Mouse (Mus musculus) MEL (cell line): ENCODE data around the gene Mmp11. TPM values are rescaled to one million over a fixed set of nuclear protein-coding genes. Genes with fewer than 3 reads are reported as not detected.

Experiments used
- DNase-seq: peaks from one replicate; pipeline ENCODE4 v3.0.0; 2011; ENCODE audit warnings: low read depth, low spot score
- H3K27ac ChIP-seq: 2 replicates; pipeline ENCODE4 v1.5.1; 2012; ENCODE audit warnings: low read depth, mild to moderate bottlenecking, control low read depth, low read length, moderate library complexity; ENCODE audit not compliant: control insufficient read depth
- H3K27me3 ChIP-seq, 2 experiments: fragments of 150-350 bp in 1 of 2; sonication (generic) in 1 of 2; 2 replicates each; pipeline ENCODE4 v1.6.1; 2012; ENCODE audit warnings: low read length in 2 of 2, mild to moderate bottlenecking in 2 of 2, improper control_type of control experiment in 1 of 2, moderate library complexity in 1 of 2; ENCODE audit not compliant: insufficient read depth in 2 of 2, control insufficient read depth in 1 of 2
- H3K36me3 ChIP-seq, 2 experiments: 2 replicates each; pipeline ENCODE4 v1.6.1; 2012 to 2014; ENCODE audit warnings: low read length in 2 of 2, improper control_type of control experiment in 1 of 2, inconsistent platforms in 1 of 2, mild to moderate bottlenecking in 1 of 2; ENCODE audit not compliant: insufficient read depth in 2 of 2, control insufficient read depth in 1 of 2
- H3K4me1 ChIP-seq, 2 experiments: fragments of 150-350 bp in 1 of 2; sonication (generic) in 1 of 2; 2 replicates each; pipeline ENCODE4 v1.6.1; 2012; ENCODE audit warnings: low read length in 2 of 2, improper control_type of control experiment in 1 of 2, mild to moderate bottlenecking in 1 of 2; ENCODE audit not compliant: insufficient read depth in 2 of 2, control insufficient read depth in 1 of 2
- H3K4me3 ChIP-seq, 2 experiments: fragments of 150-350 bp in 1 of 2; sonication (generic) in 1 of 2; 2 replicates each; pipeline ENCODE4 v1.5.1; 2012; ENCODE audit warnings: low read depth in 2 of 2, low read length in 2 of 2, mild to moderate bottlenecking in 2 of 2, moderate library complexity in 2 of 2, control low read depth in 1 of 2, improper control_type of control experiment in 1 of 2; ENCODE audit not compliant: control insufficient read depth in 1 of 2, insufficient read depth in 1 of 2
- H3K79me2 ChIP-seq: 2 replicates; pipeline ENCODE4 v1.6.1; 2012; ENCODE audit warnings: mild to moderate bottlenecking, low read length, moderate library complexity; ENCODE audit not compliant: control insufficient read depth, poor library complexity, insufficient read depth
- H3K9ac ChIP-seq: 2 replicates; pipeline ENCODE4 v1.6.1; 2012; ENCODE audit warnings: low read depth, mild to moderate bottlenecking, control low read depth, low read length, moderate library complexity; ENCODE audit not compliant: control insufficient read depth, poor library complexity, severe bottlenecking
- H3K9me3 ChIP-seq: fragments of 150-350 bp; sonication (generic); replicated peaks from 2 replicates; pipeline ENCODE4 v1.6.1; 2012; ENCODE audit warnings: mild to moderate bottlenecking, low read length, improper control_type of control experiment, moderate library complexity; ENCODE audit not compliant: insufficient read depth
- CHD1 ChIP-seq: IDR thresholded peaks from 2 replicates; pipeline ENCODE4 v1.6.1; 2012; ENCODE audit warnings: low read depth, mild to moderate bottlenecking, inconsistent platforms, low read length, improper control_type of control experiment
- CTCF ChIP-seq, 3 experiments: IDR thresholded peaks in 2 of 3; conservative IDR thresholded peaks in 1 of 3; 2 replicates each; pipeline ENCODE4 v1.5.1; 2011 to 2012; ENCODE audit warnings: low read length in 3 of 3, low read depth in 2 of 3, mild to moderate bottlenecking in 2 of 3, improper control_type of control experiment in 1 of 3, inconsistent platforms in 1 of 3, mixed read lengths in 1 of 3, moderate library complexity in 1 of 3; ENCODE audit not compliant: control insufficient read depth in 1 of 3, insufficient read depth in 1 of 3, poor library complexity in 1 of 3, severe bottlenecking in 1 of 3
- E2F4 ChIP-seq: IDR thresholded peaks from 2 replicates; pipeline ENCODE4 v1.6.1; 2011; ENCODE audit warnings: low read depth, low read length, improper control_type of control experiment, borderline replicate concordance
- ETS1 ChIP-seq: IDR thresholded peaks from 2 replicates; pipeline ENCODE4 v1.6.1; 2012; ENCODE audit warnings: low read depth, mild to moderate bottlenecking, inconsistent platforms, low read length, improper control_type of control experiment, moderate library complexity
- GATA1 ChIP-seq: IDR thresholded peaks from 2 replicates; pipeline ENCODE4 v1.6.1; 2011; ENCODE audit warnings: low read depth, low read length, improper control_type of control experiment
- JUND ChIP-seq: IDR thresholded peaks from 2 replicates; pipeline ENCODE4 v1.6.1; 2011; ENCODE audit warnings: low read depth, mild to moderate bottlenecking, improper control_type of control experiment, low read length
- MEF2A ChIP-seq: IDR thresholded peaks from 2 replicates; pipeline ENCODE4 v1.6.1; 2014; ENCODE audit warnings: low read depth, mild to moderate bottlenecking, inconsistent platforms, low read length, improper control_type of control experiment; ENCODE audit not compliant: poor library complexity, insufficient replicate concordance, severe bottlenecking; ENCODE audit errors: extremely low read depth
- MXI1 ChIP-seq: IDR thresholded peaks from 2 replicates; pipeline ENCODE4 v1.6.1; 2011; ENCODE audit warnings: mild to moderate bottlenecking, low read depth, low read length, improper control_type of control experiment
- MYB ChIP-seq: IDR thresholded peaks from 2 replicates; pipeline ENCODE4 v1.6.1; 2011; ENCODE audit warnings: mild to moderate bottlenecking, low read depth, low read length, improper control_type of control experiment
- NELFE ChIP-seq: IDR thresholded peaks from 2 replicates; pipeline ENCODE4 v1.6.1; 2011; ENCODE audit warnings: low read depth, low read length, improper control_type of control experiment
- NRF1 ChIP-seq: IDR thresholded peaks from 2 replicates; pipeline ENCODE4 v1.6.1; 2014; ENCODE audit warnings: low read depth, mild to moderate bottlenecking, inconsistent platforms, low read length, improper control_type of control experiment, moderate library complexity; ENCODE audit not compliant: poor library complexity, insufficient read depth, severe bottlenecking
- POLR2AphosphoS2 ChIP-seq: IDR thresholded peaks from 2 replicates; pipeline ENCODE4 v1.6.1; 2011; ENCODE audit warnings: low read length, improper control_type of control experiment
- POLR2AphosphoS5 ChIP-seq: IDR thresholded peaks from 2 replicates; pipeline ENCODE4 v1.6.1; 2012; ENCODE audit warnings: low read depth, borderline replicate concordance, mild to moderate bottlenecking, inconsistent platforms, low read length, moderate library complexity, mixed read lengths
- RAD21 ChIP-seq: IDR thresholded peaks from 2 replicates; pipeline ENCODE4 v1.6.1; 2011; ENCODE audit warnings: mild to moderate bottlenecking, low read depth, low read length, improper control_type of control experiment
- RCOR1 ChIP-seq: IDR thresholded peaks from 2 replicates; pipeline ENCODE4 v1.6.1; 2012; ENCODE audit warnings: low read depth, mild to moderate bottlenecking, inconsistent platforms, low read length, improper control_type of control experiment
- SMC3 ChIP-seq: IDR thresholded peaks from 2 replicates; pipeline ENCODE4 v1.6.1; 2011; ENCODE audit warnings: low read depth, low read length, improper control_type of control experiment
- TAL1 ChIP-seq: IDR thresholded peaks from 2 replicates; pipeline ENCODE4 v1.6.1; 2012; ENCODE audit warnings: mild to moderate bottlenecking, inconsistent platforms, low read length, moderate library complexity, mixed read lengths
- USF1 ChIP-seq: IDR thresholded peaks from 2 replicates; pipeline ENCODE4 v1.6.1; 2014; ENCODE audit warnings: low read depth, mild to moderate bottlenecking, inconsistent platforms, low read length, improper control_type of control experiment, moderate library complexity
- USF2 ChIP-seq, 2 experiments: IDR thresholded peaks; 2 replicates each; pipeline ENCODE4 v1.6.1; 2011 to 2012; ENCODE audit warnings: improper control_type of control experiment in 2 of 2, low read length in 2 of 2, borderline replicate concordance in 1 of 2, inconsistent platforms in 1 of 2, low read depth in 1 of 2, mild to moderate bottlenecking in 1 of 2; ENCODE audit not compliant: insufficient read depth in 1 of 2
- ZC3H11A ChIP-seq: IDR thresholded peaks from 2 replicates; pipeline ENCODE4 v1.6.1; 2012; ENCODE audit warnings: low read depth, mild to moderate bottlenecking, inconsistent platforms, low read length, improper control_type of control experiment
- ZKSCAN1 ChIP-seq: IDR thresholded peaks from 2 replicates; pipeline ENCODE4 v1.6.1; 2012; ENCODE audit warnings: low read depth, mild to moderate bottlenecking, inconsistent platforms, low read length, improper control_type of control experiment, moderate library complexity
- ZMIZ1 ChIP-seq: IDR thresholded peaks from 2 replicates; pipeline ENCODE4 v1.6.1; 2012; ENCODE audit warnings: low read depth, mild to moderate bottlenecking, inconsistent platforms, low read length, improper control_type of control experiment, moderate library complexity
- ZNF384 ChIP-seq: IDR thresholded peaks from 2 replicates; pipeline ENCODE4 v1.6.1; 2012; ENCODE audit warnings: low read depth, mild to moderate bottlenecking, inconsistent platforms, low read length, improper control_type of control experiment
- polyA plus RNA-seq, 2 experiments: library from polyadenylated mRNA; stranded (reverse) in 1 of 2; unstranded in 1 of 2; fragments of >175 nt in 1 of 2; fragments of >200 nt in 1 of 2; gene quantifications; 2 replicates each; pipeline versions ENCODE4 v1.2.1 to v1.2.4; 2012; ENCODE audit warnings: low replicate concordance in 2 of 2, low read depth in 1 of 2; ENCODE audit not compliant: insufficient read length in 2 of 2, insufficient read depth in 1 of 2, missing spikeins in 1 of 2
- total RNA-seq: library from RNA; depleted of rRNA; stranded (reverse); fragments of 300-350 nt; gene quantifications from 2 replicates; pipeline ENCODE4 v1.2.3, GENCODE M21; 2012

Mmp11 gene
- total and polyA plus RNA-seq, 3 experiments: 1.3 to 5.9 TPM; not detected in 1

DNA sequence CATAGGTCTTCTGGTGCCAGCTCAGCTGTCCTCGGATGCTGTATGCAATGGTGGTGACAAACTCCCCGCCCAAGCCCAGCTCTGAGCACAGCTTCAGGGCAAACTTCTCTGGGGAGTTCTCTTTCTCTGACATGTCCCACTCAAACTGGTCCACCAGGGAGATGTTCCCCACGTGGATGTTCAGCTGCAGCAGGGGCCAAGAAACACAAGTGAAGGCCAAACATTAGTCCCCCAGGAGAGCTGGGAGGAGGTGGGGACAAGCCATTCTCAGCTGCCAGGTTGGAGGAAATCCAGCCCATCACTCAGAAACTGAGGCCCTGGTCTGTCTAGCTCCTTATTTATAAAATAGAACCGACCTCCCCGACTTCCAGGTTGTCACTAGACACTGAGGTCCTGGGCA lies 31.9 kb downstream of the Mmp11 start:
- Histone ChIP-seq H3K27me3 (no peaks in the 10 kb centered on the region), H3K27ac (no peak overlapping the region), H3K9me3 (no peaks in the 10 kb centered on the region), H3K4me1 (no peaks in the 10 kb centered on the region), H3K9ac (no peak overlapping the region), H3K36me3 (peaks cover 0 to 28% of the 10 kb centered on the region in 2 experiments; a peak in 2 of 4 replicates), H3K79me2 (no peaks in the 10 kb centered on the region), H3K4me3 (no peak overlapping the region)
- TF ChIP-seq ZC3H11A (no peak), POLR2AphosphoS2 (no peak)
- DNase-seq: no peak

DNA sequence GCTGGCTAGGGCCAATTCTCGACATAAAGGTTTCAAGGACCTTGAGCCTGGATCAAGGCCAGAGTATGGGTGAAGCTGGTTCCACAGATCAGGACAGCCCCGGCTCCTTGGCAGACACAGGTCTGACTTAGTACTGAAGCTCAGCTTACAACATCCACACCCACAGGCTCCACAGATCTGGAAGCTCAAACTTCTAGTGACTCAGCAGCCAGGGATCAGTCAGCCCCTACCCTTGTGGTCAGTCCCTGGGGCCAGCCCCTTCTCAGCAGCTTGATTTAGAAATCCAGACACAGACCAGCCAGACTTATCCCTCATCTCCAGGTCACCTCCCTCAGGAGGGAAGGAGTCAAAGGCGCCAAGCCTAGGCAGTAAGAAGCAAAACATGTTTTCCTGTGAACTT lies 37.5 kb downstream of the Mmp11 start:
- no peak overlapping the region for H3K9ac ChIP-seq
- H3K4me3 ChIP-seq: no peak overlapping the region
- H3K27me3 ChIP-seq: no peaks in the 10 kb centered on the region
- H3K27ac ChIP-seq: no peak overlapping the region
- H3K4me1 ChIP-seq: no peaks in the 10 kb centered on the region
- H3K36me3 ChIP-seq: peaks cover 0 to 15% of the 10 kb centered on the region in 2 experiments; a peak in 2 of 4 replicates
- DNase-seq: no peak
- TF ChIP-seq CTCF (IDR thresholded peaks at IDR 0.05 in 2 of 3, conservative IDR thresholded peaks at IDR 0.05 in 1 of 3; ENCODE audit: control insufficient read depth in 1 of 3, insufficient read depth in 1 of 3, low read depth in 2 of 3, low read length in 3 of 3, poor library complexity in 1 of 3, severe bottlenecking in 1 of 3) (no peak), USF2 (IDR thresholded peaks at IDR 0.05; ENCODE audit: borderline replicate concordance in 1 of 2, insufficient read depth in 1 of 2, low read depth in 1 of 2, low read length in 2 of 2) (no peak), USF1 (no peak), RCOR1 (no peak)
- H3K79me2 ChIP-seq: no peaks in the 10 kb centered on the region
- no peaks in the 10 kb centered on the region for H3K9me3 ChIP-seq

- no peaks in the 10 kb centered on the region for H3K4me1 ChIP-seq
- H3K4me3 ChIP-seq: no peak overlapping the region
These were observed 38.2 kb downstream of the Mmp11 start for GRCm38 (mm10) chr10:75898039-75898564.

More at GRCm38 (mm10) chr10:75898039-75898564, 38.2 kb downstream of the Mmp11 start:
- DNase-seq: no peak
- Histone ChIP-seq H3K27me3 (no peaks in the 10 kb centered on the region), H3K36me3 (peaks cover 0 to 12% of the 10 kb centered on the region in 2 experiments; a peak in 2 of 4 replicates), H3K9me3 (no peaks in the 10 kb centered on the region), H3K9ac (no peak overlapping the region), H3K79me2 (no peaks in the 10 kb centered on the region), H3K27ac (no peak overlapping the region)
- TF ChIP-seq SMC3 (no peak), NRF1 (no peak), NELFE (no peak), RAD21 (no peak), ZMIZ1 (no peak), MEF2A (no peak), RCOR1 (no peak), ZNF384 (no peak), GATA1 (no peak), MYB (no peak), ETS1 (no peak), CHD1 (no peak), CTCF (IDR thresholded peaks at IDR 0.05 in 2 of 3, conservative IDR thresholded peaks at IDR 0.05 in 1 of 3; ENCODE audit: control insufficient read depth in 1 of 3, insufficient read depth in 1 of 3, low read depth in 2 of 3, low read length in 3 of 3, poor library complexity in 1 of 3, severe bottlenecking in 1 of 3) (no peak), MXI1 (no peak), TAL1 (no peak), E2F4 (no peak), ZKSCAN1 (no peak), POLR2AphosphoS5 (no peak), JUND (no peak)
